ENCODE assay signal across 19 mouse cellular contexts in genomic region chr1:126167546-126167945, GRCm38 (mm10).
DNase-seq lines count a peak whose midpoint lies in the region; ATAC-seq and TF ChIP-seq lines count a peak whose summit lies in the region.
"Had no signal": no experiment of that assay in that cellular context is flagged by ENCODE, and none has a peak within 500 bp of the region (broad histone marks: within the 10 kb centered on the region; RNA-seq: fewer than 3 reads in every experiment).

No protein-coding gene starts in this region.

- no peaks in the 10 kb centered on the region for H3K36me3 ChIP-seq in hindbrain, embryonic 12.5 days
- no peaks in the 10 kb centered on the region for H3K36me3 ChIP-seq in midbrain, embryonic 15.5 days (replicated peaks)
- H3K36me3 ChIP-seq: embryonic facial prominence, embryonic 15.5 days; heart, embryonic 15.5 days; limb, embryonic 15.5 days had no signal

- no peak overlapping the region for H3K4me2 ChIP-seq in hindbrain, embryonic 12.5 days (replicated peaks)
- H3K4me2 ChIP-seq in midbrain, embryonic 15.5 days: no peak overlapping the region
- H3K4me2 ChIP-seq: embryonic facial prominence, embryonic 15.5 days; heart, embryonic 15.5 days; limb, embryonic 15.5 days had no signal

- H3K27me3 ChIP-seq in hindbrain, embryonic 12.5 days: no peaks in the 10 kb centered on the region
- no peaks in the 10 kb centered on the region for H3K27me3 ChIP-seq in midbrain, embryonic 15.5 days (replicated peaks)
- H3K27me3 ChIP-seq: CH12.LX; embryonic facial prominence, embryonic 15.5 days; heart, embryonic 15.5 days; limb, embryonic 15.5 days had no signal

- peak overlapping the region; percentile 35; the same call in 1 of the 2 replicates for H3K27ac ChIP-seq in hindbrain, embryonic 12.5 days
- 0 out of 2 replicates have a peak overlapping the region, but pooled peaks have one; percentile 1 for H3K27ac ChIP-seq in midbrain, embryonic 15.5 days
- H3K27ac ChIP-seq: embryonic facial prominence, embryonic 15.5 days; heart, adult 2 months; heart, embryonic 15.5 days; limb, embryonic 15.5 days had no signal

- intact Hi-C loops in heart, postnatal 36 days (cut with DNase I): no loop called here

- no peaks in the 10 kb centered on the region for H3K9me3 ChIP-seq in hindbrain, embryonic 12.5 days (replicated peaks)
- no peaks in the 10 kb centered on the region for H3K9me3 ChIP-seq in midbrain, embryonic 15.5 days
- H3K9me3 ChIP-seq: embryonic facial prominence, embryonic 15.5 days; heart, embryonic 15.5 days; limb, embryonic 15.5 days had no signal

- H3K9ac ChIP-seq in hindbrain, embryonic 12.5 days: no peak overlapping the region
- no peak overlapping the region for H3K9ac ChIP-seq in midbrain, embryonic 15.5 days
- H3K9ac ChIP-seq: embryonic facial prominence, embryonic 15.5 days; heart, embryonic 15.5 days; limb, embryonic 15.5 days had no signal

- TF ChIP-seq POLR2A in brain, embryonic 14.5 days (IDR thresholded peaks at IDR 0.05; ENCODE audit: borderline replicate concordance, extremely low read depth, insufficient read depth, insufficient read length, poor library complexity, severe bottlenecking): no peak

- H3K4me3 ChIP-seq in hindbrain, embryonic 12.5 days: no peak overlapping the region
- no peak overlapping the region for H3K4me3 ChIP-seq in midbrain, embryonic 15.5 days
- H3K4me3 ChIP-seq: embryonic facial prominence, embryonic 15.5 days; heart, adult 2 months; heart, embryonic 15.5 days; limb, embryonic 15.5 days had no signal

- WGBS in hindbrain, embryonic 12.5 days: 53% methylated on average over 7 of the region's 7 CpGs
- 49% methylated on average over 7 of the region's 7 CpGs for WGBS in midbrain, embryonic 15.5 days

- peaks cover 9% of the 10 kb centered on the region for H3K4me1 ChIP-seq in hindbrain, embryonic 12.5 days
- H3K4me1 ChIP-seq in midbrain, embryonic 15.5 days: peaks cover 14% of the 10 kb centered on the region
- H3K4me1 ChIP-seq: embryonic facial prominence, embryonic 15.5 days; heart, embryonic 15.5 days; limb, embryonic 15.5 days had no signal

- ATAC-seq in hindbrain, embryonic 12.5 days (ENCODE audit: low FRiP score): no peak; the same call in 1 of the 2 replicates
- no peak; the same call in 1 of the 2 replicates for ATAC-seq in midbrain, embryonic 15.5 days (replicated peaks)

- DNase-seq in cerebellum, adult 9-11 months: peak; percentile 16
- no peak for DNase-seq in cerebellum, postnatal 25 days
- DNase-seq in brain, embryonic 14.5 days (ENCODE audit: low read depth): peak; percentile 54
- DNase-seq in urinary bladder, postnatal 10 days (ENCODE audit: low spot score): no peak
- no peak for DNase-seq in heart, postnatal 36 days
- DNase-seq in kidney, adult 18-20 months: no peak
- DNase-seq: gastrocnemius, postnatal 10 days; heart, adult 2 months; kidney, adult 9 months; kidney, postnatal 36 days; layer of hippocampus, adult 9-11 months; lung, adult 18-20 months; thymus, adult 18-20 months had no signal

- no peak for TF ChIP-seq CTCF in brain, embryonic 14.5 days (IDR thresholded peaks at IDR 0.05; ENCODE audit: borderline replicate concordance, extremely low read depth, insufficient read depth, insufficient read length)

Comparison
In these comparisons a context has a peak if more than half of its experiments do, and no peak if none do; other contexts are left out.
1. DNase-seq: peak in cerebellum, adult 9-11 months (single experiment) and brain, embryonic 14.5 days (single experiment); none in cerebellum, postnatal 25 days (0 of 2), urinary bladder, postnatal 10 days (single experiment), heart, postnatal 36 days (0 of 2) and kidney, adult 18-20 months (single experiment).